Mouse (Mus musculus) embryonic facial prominence, embryonic 11.5 days (tissue): Measurements from ENCODE around the gene Adarb2. TPM values are rescaled to one million over a fixed set of nuclear protein-coding genes. Genes with fewer than 3 reads are reported as not detected.
A peak's percentile ranks its signal among the peaks of the same experiment; 100 is the strongest.

Experiments used
- ATAC-seq: fragments of 200-750 bp; cut with Nextera tagmentation; replicated peaks from 2 replicates; pipeline ENCODE4 v1.8.0; 2017; ENCODE audit warnings: low read depth; ENCODE audit not compliant: insufficient number of reproducible peaks, low FRiP score, low TSS enrichment
- DNase-seq: peaks from one replicate; pipeline ENCODE4 v3.0.0-alpha.2; 2015; ENCODE audit warnings: low spot score
- H3K27ac ChIP-seq: fragments of 300-500 bp; sonication (generic); replicated peaks from 2 replicates; pipeline ENCODE4 v1.5.1; 2014; ENCODE audit warnings: mild to moderate bottlenecking, low read depth, low read length, control low read depth
- H3K27me3 ChIP-seq: fragments of 300-500 bp; sonication (generic); 2 replicates; pipeline ENCODE4 v1.6.1; 2014; ENCODE audit warnings: mild to moderate bottlenecking, low read length, moderate library complexity, mixed read lengths; ENCODE audit not compliant: control insufficient read depth, insufficient read depth
- H3K36me3 ChIP-seq: fragments of 300-500 bp; sonication (generic); replicated peaks from 2 replicates; pipeline ENCODE4 v1.6.1; 2014; ENCODE audit warnings: low read depth, mild to moderate bottlenecking, low read length, moderate library complexity, mixed read lengths; ENCODE audit not compliant: control insufficient read depth, insufficient read depth
- H3K4me1 ChIP-seq: fragments of 300-500 bp; sonication (generic); 2 replicates; pipeline ENCODE4 v1.6.1; 2014; ENCODE audit warnings: low read length, mixed read lengths; ENCODE audit not compliant: control insufficient read depth, insufficient read depth
- H3K4me2 ChIP-seq: fragments of 300-500 bp; sonication (generic); 2 replicates; pipeline ENCODE4 v1.6.1; 2014; ENCODE audit warnings: low read depth, mild to moderate bottlenecking, control low read depth, low read length, moderate library complexity
- H3K4me3 ChIP-seq: fragments of 300-500 bp; sonication (generic); 2 replicates; pipeline ENCODE4 v1.5.1; 2014; ENCODE audit warnings: low read depth, low read length, control low read depth
- H3K9ac ChIP-seq: fragments of 300-500 bp; sonication (generic); replicated peaks from 2 replicates; pipeline ENCODE4 v1.6.1; 2014; ENCODE audit warnings: mild to moderate bottlenecking, control low read depth, low read length
- H3K9me3 ChIP-seq: fragments of 300-500 bp; sonication (generic); replicated peaks from 2 replicates; pipeline ENCODE4 v1.6.1; 2016; ENCODE audit warnings: mild to moderate bottlenecking, low read length, inconsistent platforms, mixed read lengths; ENCODE audit not compliant: control insufficient read depth
- WGBS: fragments of 180-500 bp; shearing (Covaris S2); extraction: QIAGEN DNeasy Blood & Tissue Kit; methylation state at CpG from one replicate; pipeline ENCODE4 v1.1.7; 2014; 5-methylcytosine and 5-hydroxymethylcytosine counted together
- polyA plus RNA-seq: library from polyadenylated mRNA; unstranded; fragments of >200 nt; fragmentation: Nextera tagmentation; extraction: Ambion mirVana; gene quantifications from 2 replicates; pipeline ENCODE4 v1.2.1, GENCODE M21; 2014

The Adarb2 gene
- polyA plus RNA-seq, 1 experiment from 2014 or later: 1.8 TPM

DNA sequence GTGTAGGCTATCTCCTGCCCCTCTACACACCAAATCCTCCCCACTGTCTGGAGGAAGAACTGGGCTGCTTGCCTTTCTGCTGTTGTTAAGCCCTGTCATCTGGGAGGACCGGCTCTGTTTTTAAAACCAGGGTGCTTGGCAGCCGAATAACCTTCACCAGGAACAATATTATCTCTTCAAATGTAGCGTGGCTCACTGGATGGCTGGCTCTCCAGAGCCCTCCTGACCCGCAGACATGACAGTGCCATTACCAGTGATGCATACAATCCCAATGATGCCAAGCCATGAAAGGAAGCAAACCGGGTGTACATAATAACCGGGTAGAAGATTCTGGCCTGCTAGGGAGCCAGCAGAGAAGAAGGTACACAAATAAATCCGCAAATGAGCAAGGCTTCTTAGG, 360.5 kb downstream of the Adarb2 start:
- ATAC-seq: no peak
- Histone ChIP-seq H3K36me3 (no peaks in the 10 kb centered on the region), H3K4me2 (no peak overlapping the region), H3K27me3 (no peaks in the 10 kb centered on the region), H3K4me3 (no peak overlapping the region), H3K4me1 (no peaks in the 10 kb centered on the region), H3K9me3 (no peaks in the 10 kb centered on the region), H3K9ac (no peak overlapping the region), H3K27ac (no peak overlapping the region)
- WGBS: 86% methylated on average over 7 of the region's 7 CpGs
- DNase-seq: no peak

DNA sequence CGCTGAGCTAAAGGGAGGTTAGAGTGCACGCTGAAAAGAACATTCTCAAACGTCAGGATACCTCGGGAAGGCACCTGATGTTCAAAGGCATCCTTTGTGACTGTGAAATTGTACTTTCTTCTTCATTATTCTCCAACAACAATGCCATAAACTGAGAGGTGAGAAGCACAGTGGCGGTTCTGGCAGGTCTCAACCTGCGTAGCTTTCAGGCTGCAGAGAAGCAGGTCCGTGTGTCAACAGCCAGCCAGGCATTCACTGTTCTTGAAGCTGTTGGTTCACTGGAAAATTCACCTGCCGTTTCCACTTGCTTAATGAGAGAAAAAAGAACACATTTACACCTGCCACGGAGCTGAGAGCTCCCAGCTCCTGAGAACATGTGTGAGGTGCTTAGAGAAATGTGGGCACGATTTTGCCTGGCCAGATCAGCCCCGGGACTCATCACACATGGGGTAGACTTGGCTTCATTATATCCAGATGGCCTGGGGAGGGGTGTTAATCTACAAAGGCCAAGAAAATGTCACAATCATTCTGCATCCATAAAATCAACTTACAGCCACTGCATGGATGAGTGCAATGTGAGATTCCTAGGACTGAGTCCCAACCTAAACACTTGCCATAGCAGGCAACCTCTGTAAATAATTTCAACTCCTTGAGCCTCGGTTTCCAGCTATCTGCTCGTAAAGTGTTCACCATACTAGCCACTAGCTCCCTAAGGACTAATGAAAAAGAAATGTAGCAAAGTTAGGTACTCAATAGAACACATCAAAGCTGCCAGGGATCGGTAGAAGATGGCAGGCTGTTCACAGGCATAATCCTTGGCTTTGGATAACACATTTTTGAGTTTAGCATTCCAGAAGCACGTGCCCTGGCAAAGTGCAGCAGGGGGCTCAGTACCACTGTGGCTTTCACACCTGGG, 364.7 kb downstream of the Adarb2 start:
- H3K27me3 ChIP-seq: no peaks in the 10 kb centered on the region
- H3K4me1 ChIP-seq: no peaks in the 10 kb centered on the region
- no peak overlapping the region for H3K27ac ChIP-seq
- H3K9ac ChIP-seq: no peak overlapping the region
- no peaks in the 10 kb centered on the region for H3K9me3 ChIP-seq
- no peak overlapping the region for H3K4me3 ChIP-seq
- WGBS: 69% methylated on average over 15 of the region's 15 CpGs
- 0 out of 2 replicates have a peak, but pooled peaks have one; percentile 34 for ATAC-seq
- no peak for DNase-seq
- no peak overlapping the region for H3K4me2 ChIP-seq
- no peaks in the 10 kb centered on the region for H3K36me3 ChIP-seq

DNA sequence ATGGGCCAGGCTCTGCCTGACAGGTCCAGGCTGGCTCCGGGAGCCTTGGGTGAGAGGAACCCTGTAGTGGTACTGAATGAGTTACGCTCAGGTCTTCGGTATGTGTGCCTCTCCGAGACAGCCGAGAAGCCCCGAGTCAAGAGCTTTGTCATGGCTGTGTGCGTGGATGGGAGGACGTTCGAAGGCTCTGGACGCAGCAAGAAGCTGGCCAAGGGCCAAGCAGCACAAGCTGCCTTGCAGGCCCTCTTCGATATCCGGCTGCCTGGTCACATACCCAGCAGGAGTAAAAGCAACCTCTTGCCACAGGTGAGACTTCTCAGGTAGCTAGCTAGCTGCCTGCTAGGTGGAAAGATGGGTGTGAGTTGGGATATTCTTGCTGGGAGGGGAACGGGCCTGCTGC, 367.6 kb downstream of the Adarb2 start:
- Histone ChIP-seq H3K4me2 (no peak overlapping the region), H3K9ac (no peak overlapping the region), H3K36me3 (no peaks in the 10 kb centered on the region), H3K27me3 (no peaks in the 10 kb centered on the region), H3K4me3 (no peak overlapping the region), H3K27ac (no peak overlapping the region), H3K4me1 (no peaks in the 10 kb centered on the region), H3K9me3 (no peaks in the 10 kb centered on the region)
- 93% methylated on average over 13 of the region's 13 CpGs for WGBS
- DNase-seq (no peak), ATAC-seq (no peak)

DNA sequence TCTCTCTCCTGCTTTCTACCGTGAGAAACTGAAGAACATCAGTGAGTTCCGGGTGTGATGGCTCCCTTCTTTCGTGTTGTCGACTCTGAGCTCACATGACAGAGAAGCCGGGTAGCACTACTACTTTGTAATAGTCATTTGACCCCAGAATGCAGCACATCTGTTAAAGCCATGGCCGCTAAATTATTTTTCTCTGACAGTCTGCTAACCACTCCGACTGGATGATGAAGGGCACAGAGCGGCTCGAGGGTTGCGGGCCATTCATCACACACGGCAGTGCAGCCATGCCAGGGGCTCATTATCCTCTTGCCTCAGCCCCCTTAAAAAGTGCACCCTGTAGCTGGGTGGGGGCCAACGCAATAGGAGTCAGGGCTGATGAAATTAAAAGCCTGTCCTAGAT, 371.2 kb downstream of the Adarb2 start:
- ATAC-seq: no peak

DNA sequence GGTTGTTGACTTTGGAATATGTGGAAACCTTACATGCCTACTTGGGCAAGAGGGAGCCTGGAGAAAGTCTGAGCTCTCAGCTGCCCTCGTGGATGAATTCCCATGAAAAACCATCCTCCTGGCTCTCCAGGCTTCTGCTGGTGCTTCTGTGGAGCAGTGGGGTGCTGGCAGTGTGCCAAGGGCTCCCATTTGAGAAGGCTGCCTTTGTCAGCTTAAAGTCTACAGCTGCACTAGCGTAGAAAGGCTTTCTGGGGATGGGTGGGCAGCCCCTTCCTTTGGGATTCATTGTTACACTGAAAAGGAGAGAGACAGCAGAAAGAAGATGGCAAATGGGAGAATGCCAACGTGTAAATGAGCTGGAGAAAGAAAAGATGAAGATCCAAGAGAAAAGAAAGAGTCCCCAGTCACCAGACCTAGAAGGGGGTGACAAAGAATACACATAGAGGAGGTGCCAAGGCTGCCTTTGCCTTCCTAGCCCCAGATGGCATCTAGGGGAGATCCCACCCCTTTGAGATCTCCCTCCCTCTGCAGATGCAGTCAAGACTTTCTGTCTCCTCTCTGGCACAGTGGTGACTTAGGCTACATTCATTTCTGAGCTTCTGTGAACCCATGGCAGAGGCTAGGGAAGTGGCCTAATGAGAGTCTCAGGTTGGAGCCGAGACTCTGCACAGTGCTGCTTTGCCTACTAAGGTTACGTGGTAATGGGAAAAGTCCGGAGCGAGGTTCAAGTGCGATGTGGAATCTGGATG, 381.8 kb downstream of the Adarb2 start:
- H3K4me3 ChIP-seq: no peak overlapping the region
- H3K27me3 ChIP-seq: no peaks in the 10 kb centered on the region
- ATAC-seq: no peak
- DNase-seq: no peak
- no peak overlapping the region for H3K9ac ChIP-seq
- 81% methylated on average over 8 of the region's 8 CpGs for whole genome bisulfite sequencing
- no peaks in the 10 kb centered on the region for H3K36me3 ChIP-seq
- H3K4me2 ChIP-seq: no peak overlapping the region
- no peak overlapping the region for H3K27ac ChIP-seq
- H3K9me3 ChIP-seq: no peaks in the 10 kb centered on the region
- no peaks in the 10 kb centered on the region for H3K4me1 ChIP-seq

More for the DNA sequence above, 371.2 kb downstream of the Adarb2 start:
- H3K4me1 ChIP-seq: no peaks in the 10 kb centered on the region
- no peak overlapping the region for H3K27ac ChIP-seq
- no peaks in the 10 kb centered on the region for H3K36me3 ChIP-seq
- no peaks in the 10 kb centered on the region for H3K27me3 ChIP-seq
- no peaks in the 10 kb centered on the region for H3K9me3 ChIP-seq
- no peak overlapping the region for H3K9ac ChIP-seq
- WGBS: 87% methylated on average over 12 of the region's 12 CpGs
- no peak for DNase-seq
- H3K4me2 ChIP-seq: no peak overlapping the region
- H3K4me3 ChIP-seq: no peak overlapping the region

DNA sequence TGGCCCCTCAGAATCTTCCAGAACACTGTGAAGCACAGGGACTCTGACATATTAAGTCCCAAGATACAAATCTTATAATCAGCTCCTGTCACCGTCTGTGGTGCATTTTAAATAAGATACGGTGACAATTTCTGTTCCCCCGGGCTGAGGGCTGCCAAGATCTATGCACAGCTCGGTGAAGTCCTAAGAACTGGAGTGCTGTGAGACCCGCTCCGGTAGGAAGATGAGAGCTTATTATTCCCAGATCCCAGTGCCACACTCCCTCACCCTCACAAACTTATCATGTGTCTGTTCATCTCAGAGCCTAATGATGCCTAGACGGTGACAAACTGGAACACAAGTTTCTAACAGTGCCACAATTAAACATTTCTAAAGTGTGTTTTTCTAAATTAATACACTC, 384.8 kb downstream of the Adarb2 start:
- H3K4me3 ChIP-seq: no peak overlapping the region
- no peak overlapping the region for H3K4me2 ChIP-seq
- H3K4me1 ChIP-seq: no peaks in the 10 kb centered on the region
- no peaks in the 10 kb centered on the region for H3K27me3 ChIP-seq
- no peak overlapping the region for H3K9ac ChIP-seq
- no peak overlapping the region for H3K27ac ChIP-seq
- DNase-seq (no peak), ATAC-seq (no peak)
- WGBS: 88% methylated on average over 7 of the region's 7 CpGs
- no peaks in the 10 kb centered on the region for H3K36me3 ChIP-seq
- no peaks in the 10 kb centered on the region for H3K9me3 ChIP-seq

DNA sequence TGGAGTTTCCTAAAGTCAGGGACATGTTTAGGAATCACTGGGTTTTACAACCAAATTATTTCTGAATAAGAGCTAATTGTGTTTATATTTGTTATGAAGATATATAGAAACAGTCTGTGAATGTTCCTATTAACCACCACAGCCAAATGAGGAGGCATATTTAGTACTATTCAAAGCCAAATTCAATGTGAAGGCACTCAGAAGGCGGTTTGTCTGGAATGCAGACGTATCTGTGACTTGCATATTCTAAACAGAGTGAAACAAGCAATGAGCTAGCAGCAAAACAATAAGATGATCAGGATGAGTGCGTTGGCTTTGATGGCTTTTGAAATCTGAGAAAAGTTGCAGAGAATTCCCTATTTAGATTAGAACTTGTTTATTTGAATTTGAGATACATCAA, 387.8 kb downstream of the Adarb2 start:
- DNase-seq (no peak), ATAC-seq (no peak)
- Histone ChIP-seq H3K27ac (no peak overlapping the region), H3K4me1 (no peaks in the 10 kb centered on the region), H3K9me3 (no peaks in the 10 kb centered on the region), H3K4me2 (no peak overlapping the region), H3K27me3 (no peaks in the 10 kb centered on the region), H3K9ac (no peak overlapping the region), H3K36me3 (no peaks in the 10 kb centered on the region), H3K4me3 (no peak overlapping the region)
- 83% methylated on average over 3 of the region's 3 CpGs for WGBS
